Mouse (Mus musculus) ovary, adult 18-20 months (tissue): Measurements from ENCODE around the gene Aif1.

Source experiments
- DNase-seq: peaks from one replicate; pipeline ENCODE4 v3.0.0; 2022; ENCODE audit warnings: low spot score, mixed read lengths

Gene Aif1

DNA sequence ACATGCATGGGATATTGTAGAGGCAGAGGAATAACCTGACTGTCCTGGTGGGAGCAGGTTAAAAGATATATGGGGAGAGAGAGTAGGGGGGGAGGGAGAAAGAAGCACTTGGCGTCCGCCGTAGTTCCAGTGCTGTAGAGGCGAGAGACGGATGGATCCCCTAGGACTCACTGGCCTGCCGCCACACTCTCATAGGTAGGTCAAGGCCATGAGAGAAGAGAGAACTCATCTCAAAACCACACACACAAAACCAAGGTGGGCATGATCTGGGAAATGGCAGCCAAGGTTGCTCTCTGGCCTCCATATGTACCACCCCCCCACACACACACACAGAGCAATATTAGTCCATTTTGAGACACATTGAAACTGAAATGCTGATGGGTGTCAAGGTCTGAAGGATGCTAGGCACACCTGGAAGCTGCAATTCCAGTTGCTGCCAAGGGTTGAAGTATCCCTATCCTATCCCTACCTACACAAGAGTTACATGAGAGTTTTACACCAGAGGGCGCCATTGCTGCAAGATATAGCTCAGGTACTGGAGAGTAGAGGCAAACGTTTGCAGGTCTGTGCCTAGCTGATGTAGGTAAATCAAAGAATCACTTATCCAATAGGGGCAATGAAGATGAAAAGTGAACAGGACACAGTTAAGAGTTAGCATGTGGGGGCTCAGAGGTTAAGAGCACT is 9.4 kb downstream of the Aif1 start:
- DNase-seq: no peak

- no peak for DNase-seq
Measured at GRCm38 (mm10) chr17:35165451-35166155, 10.3 kb downstream of the Aif1 start.

DNA sequence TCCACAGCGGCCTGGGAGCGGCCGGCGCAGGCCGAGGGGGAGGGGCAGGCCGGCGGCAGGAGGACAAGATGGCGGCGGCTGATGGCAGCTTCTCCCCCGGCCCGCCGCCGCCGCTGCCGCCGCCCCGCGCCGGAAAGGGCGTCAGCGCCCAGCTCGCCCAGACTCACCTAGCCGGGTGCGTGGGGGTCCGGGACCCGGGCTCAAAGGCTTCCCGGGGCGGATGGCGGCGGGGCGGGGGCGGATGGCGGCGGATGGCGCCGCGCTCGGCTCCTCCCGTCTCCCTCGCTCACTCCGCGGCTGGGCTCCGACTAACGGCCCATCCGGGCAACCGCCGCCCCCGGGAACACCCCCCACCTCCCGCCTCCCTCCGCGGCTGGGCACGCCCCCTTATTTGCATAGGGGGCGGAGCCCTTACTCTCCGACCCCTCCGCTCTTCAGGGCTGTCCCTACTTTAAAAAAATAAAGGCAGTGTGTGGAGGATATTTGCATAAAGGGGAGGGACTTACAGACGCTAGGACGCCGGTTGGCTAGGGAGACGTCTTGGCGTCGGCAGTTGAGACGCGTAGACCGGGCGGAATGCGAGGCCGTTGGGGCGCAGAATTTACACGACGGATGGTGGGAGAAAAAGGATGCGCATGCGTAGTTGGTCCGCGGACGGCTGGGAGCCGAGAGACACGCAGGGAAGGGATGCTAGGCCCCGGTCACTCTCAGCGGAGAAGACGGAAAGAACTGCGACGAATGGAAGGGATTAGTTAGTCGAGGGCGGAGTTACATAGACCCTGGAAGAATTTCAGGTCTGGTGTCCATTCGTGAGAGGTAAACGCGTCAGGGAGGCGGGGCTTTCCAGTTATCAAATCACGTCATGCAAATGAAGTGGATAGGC is 11.1 kb downstream of the Aif1 start, which contains the start of gene Prrc2a:
Gene Prrc2a (minus strand): TSS at position 330 of the 883 bp plus-strand sequence.
- peak; percentile 98 for DNase-seq

GRCm38 (mm10) chr17:35164218-35164567 is 11.7 kb downstream of the Aif1 start:
- no peak for DNase-seq

DNA sequence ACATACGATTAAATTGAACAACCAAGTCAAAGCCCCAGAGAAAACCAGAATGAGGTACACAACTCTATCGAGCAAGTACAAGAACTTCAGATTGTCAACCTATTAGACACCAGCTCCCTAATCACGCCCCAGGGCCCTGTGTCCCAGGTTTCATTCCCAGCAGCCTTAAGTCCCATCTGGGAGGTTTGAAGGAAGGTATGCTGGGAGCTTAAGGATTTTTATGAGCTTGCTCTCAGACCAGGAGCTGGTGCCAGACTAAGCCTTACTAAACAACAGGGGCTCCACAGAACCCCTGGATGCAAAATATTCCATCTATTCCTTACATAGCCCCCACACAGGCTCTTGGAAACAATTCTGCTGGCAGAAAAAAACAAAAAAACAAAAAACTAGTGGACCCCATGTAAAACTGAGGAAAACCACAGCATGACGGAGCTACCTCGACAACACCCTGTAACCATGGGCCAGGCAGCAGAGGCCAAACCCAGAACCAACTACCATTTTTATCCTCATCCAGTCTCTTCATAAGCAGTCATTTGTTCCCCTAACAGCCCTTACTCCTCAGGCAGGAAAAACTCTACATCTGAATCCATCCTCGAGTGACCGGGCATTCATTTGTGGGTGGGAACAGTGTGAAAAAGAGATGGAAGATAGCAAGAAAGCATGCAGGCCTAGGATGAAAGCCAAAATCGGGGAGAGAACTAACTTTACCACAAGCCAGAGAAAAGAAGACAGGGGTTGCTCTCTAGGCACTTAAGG is 12.4 kb downstream of the Aif1 start:
- DNase-seq: no peak

- no peak for DNase-seq
Measured at GRCm38 (mm10) chr17:35162730-35163129, 13.1 kb downstream of the Aif1 start.

- no peak for DNase-seq
Measured at GRCm38 (mm10) chr17:35162121-35162520, 13.7 kb downstream of the Aif1 start.

DNA sequence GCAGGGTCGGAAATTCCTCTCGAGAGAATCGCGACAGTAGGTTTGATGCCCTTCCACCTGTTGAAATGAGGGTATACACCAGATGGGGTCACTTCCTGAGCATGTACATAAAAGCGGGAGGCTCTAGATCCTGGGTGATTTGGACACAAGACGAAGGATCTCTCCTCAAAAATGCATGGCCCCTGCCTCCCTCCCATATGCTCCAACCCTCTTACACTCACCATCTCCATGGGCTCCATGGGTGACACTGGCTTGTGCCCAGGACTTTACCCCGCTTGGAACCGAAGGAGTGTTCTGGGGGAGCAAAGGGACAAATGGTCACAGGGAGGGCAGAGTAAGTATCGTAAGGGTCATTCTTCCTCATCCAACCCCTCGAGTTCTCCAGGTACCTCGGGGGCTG is 14.4 kb downstream of the Aif1 start:
- DNase-seq: no peak

- DNase-seq: no peak
Measured at GRCm38 (mm10) chr17:35159638-35160037, 16.2 kb downstream of the Aif1 start.

DNA sequence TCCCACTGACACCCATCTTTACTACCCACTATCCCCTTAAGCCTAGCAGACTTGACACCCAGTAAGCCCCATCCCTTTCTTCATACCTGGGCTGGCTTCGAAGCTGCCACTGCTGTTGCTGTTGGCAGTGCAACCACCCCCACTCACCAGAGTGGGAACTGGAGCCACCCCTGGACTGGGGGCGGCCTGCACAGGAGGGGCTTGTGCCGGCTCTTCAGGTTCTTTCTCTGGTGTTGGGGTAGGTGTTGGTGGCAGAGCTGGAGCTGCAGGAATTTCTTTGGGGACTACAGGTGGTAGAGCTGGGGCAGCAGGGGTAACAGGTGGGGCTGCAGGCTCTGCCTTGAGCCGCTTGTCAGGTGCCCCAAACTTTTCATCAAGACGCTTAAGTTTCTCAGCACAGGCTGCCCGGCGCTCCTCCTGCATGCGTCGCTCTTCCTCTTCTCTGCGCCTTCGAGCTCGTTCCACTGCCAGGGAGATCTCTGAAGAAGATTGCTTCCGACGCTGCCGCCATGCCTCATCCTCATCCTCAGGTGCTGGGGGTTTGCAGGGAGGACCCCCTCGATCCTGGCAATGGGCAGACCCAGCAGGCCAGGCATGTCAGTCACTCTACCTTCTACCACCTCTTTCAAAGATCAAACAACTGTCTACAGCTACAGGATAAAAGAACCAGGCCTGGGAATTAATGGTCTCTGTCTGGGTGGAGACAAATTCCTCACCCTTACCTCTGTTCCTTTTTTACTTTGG is 16.8 kb downstream of the Aif1 start:
- no peak for DNase-seq

DNA sequence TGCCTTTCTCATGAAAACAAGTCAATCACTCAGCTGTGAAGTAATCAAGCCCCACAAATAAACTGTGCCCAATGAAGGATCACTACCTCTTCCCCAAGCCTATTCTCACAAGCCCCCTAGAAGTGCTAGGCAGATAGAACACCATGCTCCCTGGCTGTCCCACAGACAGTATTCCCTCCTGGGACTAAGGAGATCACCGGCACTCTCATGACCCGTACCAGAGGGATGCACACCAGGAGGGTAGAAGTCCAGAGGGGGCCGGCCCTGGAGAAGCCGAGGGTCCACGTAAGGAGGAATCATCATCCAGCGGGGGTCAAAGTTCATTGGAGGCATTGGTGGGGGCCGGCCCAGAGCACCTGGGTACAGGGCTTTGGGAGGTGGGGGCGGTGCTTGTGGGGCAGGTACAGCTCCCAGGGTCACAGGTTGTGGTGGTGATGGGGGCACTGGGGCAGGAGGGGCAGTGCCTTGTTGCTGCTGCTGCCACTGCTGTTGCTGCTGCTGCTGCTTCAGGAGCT is 18.1 kb downstream of the Aif1 start:
- no peak for DNase-seq

- DNase-seq: no peak
Measured at GRCm38 (mm10) chr17:35157254-35157653, 18.6 kb downstream of the Aif1 start.

GRCm38 (mm10) chr17:35156461-35157200 is 19.2 kb downstream of the Aif1 start:
- no peak for DNase-seq

- no peak for DNase-seq
Measured at GRCm38 (mm10) chr17:35155451-35155850, 20.4 kb downstream of the Aif1 start.

DNA sequence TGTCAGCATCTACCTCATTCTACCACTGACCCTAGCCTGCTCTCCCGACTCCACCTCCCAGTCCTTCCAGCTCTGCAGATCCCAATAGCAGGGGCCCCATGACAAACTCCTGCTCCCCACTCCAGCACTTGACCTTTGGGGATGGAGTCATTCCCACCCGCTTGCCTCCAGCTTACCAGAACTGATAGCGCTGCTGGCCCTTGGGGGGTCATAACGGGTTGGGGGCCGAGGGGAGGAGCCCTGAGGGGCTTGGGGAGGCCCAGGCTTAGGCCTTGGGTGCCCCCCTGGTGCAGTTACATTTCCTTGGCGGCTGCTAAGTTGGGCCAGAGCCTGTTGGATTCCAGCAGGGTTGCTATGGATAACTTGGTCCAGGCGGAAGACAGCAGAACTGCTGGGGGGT is 21.3 kb downstream of the Aif1 start:
- no peak for DNase-seq

DNA sequence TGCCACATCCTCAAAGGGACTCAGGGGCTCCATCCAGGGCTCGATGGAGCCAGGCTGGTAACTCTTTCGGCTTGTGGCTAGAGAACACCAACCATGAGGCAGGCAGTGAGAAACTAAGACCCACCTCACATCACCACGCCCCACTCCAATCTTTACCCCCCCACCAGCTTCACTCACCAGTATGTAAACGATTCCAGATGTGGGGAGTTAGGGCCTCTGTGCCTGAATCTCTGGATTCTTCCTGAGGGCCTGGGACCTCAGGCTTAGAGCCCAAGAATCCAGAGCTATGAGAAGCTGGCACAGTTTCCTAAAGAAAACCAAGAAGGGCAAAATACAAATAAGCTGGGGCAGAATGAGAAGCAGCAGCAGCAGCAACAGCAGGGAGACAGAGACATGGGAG is 21.9 kb downstream of the Aif1 start:
- DNase-seq: no peak

GRCm38 (mm10) chr17:35153077-35153476 is 22.8 kb downstream of the Aif1 start:
- no peak for DNase-seq

- no peak for DNase-seq
Measured at GRCm38 (mm10) chr17:35152121-35152520, 23.7 kb downstream of the Aif1 start.

- no peak for DNase-seq
Measured at GRCm38 (mm10) chr17:35147922-35148639, 27.8 kb downstream of the Aif1 start.

GRCm38 (mm10) chr17:35147348-35147747 is 28.5 kb downstream of the Aif1 start:
- DNase-seq: no peak
